Mouse (Mus musculus): Measurements from ENCODE around the gene Tcl1. TPM values are rescaled to one million over a fixed set of nuclear protein-coding genes. Genes with fewer than 3 reads are reported as not detected.

The Tcl1 gene
- total RNA-seq (2021), result not detected
- long read RNA-seq, experiment 1, result 0 reads
- long read RNA-seq, experiment 2, result 0 reads

DNA sequence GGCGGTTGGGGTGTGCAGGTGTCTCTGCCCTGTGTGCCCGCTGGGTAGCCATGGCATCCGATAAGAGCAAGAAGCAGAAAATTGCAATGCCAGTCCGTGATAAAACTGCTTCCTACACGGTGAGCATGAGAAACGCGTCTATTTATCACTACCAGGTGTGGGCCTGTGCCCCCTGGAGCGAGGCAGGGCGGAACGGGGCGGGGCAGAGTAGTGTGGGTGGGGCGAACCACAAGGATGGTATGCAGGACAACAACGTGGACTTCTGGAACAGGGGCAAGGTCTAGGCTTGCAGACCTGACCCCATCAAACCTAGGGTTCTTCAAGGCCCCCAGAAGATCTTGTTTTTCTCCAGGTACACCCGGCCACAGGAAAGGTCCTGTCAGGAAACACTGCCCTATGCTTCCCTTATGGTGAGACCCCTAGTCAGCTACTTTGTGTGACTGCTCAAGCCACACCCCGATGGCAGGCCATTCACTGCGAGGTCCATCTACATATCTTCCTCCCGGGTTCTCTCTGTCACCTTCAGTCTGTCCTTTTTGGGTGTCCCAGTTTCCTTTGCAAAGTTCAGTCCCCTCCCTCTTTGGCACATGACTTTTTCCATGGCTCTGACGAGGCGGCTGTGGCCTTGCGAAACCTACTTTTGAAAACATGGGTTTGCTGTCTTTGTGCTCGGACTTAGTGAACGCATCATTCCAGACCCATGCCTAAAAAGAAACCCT is at the start of gene Tcl1:
Gene Tcl1, minus strand, starts transcription at position 193 of the 719 bp plus-strand sequence.
- DNase-seq (ENCODE audit: low spot score in 2 of 2), result no peak
- Histone ChIP-seq H3K4me3 (no peak within 1 kb of the TSS), H3K27ac (no peak within 1 kb of the TSS)
- no peak for TF ChIP-seq CTCF (conservative IDR thresholded peaks at IDR 0.05)

DNA sequence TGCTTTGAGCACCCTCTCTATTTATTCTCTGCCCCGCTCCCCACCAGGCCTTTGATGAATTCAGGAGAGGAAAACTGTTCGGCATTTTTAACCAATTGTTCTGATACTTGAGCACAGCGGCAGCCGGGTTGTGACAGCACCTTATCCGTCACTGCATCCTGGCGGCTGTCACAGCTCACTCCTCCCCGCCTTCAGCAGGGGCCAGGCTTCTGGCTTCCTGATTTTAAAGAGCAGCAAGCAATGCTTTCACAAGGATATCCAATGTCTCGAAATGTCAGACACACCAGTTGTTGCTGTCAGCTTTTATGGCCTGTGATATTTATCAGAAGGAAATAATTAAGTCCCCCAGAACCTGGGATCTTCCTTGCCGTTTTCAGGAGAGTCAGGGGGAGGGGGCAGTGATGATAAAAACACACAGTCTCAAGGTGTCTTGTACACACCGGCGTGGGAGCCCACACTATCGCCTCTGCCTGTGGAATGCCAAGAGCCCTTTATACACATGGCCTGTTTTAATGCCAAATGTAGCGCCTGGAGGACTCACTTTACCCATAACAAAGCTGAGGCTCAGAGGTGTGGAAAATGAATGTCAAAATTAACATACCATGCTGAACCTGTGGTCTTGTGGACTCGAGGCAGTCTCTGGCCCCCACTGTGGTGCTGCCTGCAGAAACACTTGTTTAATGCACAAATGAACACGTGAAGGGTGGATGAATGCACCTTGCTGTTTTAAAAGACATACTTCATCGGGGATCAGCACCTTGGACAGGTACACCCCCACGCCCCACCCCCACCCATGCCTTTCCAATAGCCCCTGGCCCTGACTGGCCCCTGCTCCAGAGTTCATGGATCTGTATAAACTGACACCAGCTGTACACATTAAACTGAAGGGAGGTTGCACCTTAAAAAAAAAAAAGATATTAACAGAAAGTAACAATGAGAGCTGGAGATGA is 48.7 kb upstream of the Tcl1 start:
- TF ChIP-seq CTCF (conservative IDR thresholded peaks at IDR 0.05), result no peak
- DNase-seq (ENCODE audit: low spot score in 2 of 2), result no peak
- Histone ChIP-seq H3K4me3 (no peak overlapping the region), H3K27ac (no peak overlapping the region)

DNA sequence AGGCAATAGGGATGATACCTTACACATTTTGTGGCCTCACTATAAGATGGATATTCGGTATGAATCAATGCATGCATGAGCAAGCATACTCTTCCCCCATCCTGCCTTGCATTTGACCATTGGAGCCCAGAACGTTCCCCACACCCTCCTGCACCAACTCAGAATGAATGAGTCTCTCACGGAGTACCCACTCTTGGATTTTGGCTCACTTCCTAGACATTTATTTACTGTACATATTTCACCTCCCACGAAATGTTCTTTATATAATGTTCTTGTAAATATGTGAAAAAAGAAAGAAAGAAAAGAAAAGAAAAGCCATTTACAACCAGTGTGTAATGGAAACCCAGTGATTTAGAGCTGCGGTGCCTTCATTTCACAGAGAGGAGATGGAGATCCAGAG is 44.5 kb upstream of the Tcl1 start:
- TF ChIP-seq CTCF (conservative IDR thresholded peaks at IDR 0.05), result no peak
- no peak for DNase-seq (ENCODE audit: low spot score in 2 of 2)
- Histone ChIP-seq H3K4me3 (no peak overlapping the region), H3K27ac (no peak overlapping the region)

DNA sequence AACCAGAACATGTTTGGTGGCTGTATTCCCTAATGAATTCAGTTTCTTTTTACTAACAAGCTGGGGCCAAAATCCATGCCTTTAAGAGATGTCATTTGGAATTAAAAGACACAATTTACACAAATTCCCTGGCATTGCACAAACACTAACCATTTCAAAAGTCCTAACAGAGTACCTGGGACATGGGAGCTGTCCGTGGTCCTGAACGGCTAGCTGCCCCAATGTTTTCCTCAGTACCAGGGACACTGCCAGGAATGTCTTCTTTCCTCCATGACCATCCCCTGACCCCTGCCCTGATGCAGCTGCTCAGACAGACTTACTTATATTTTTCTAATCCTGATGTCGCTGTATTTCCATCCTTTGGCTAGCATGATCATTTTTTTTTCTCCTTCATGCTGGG is 43.5 kb upstream of the Tcl1 start:
- no peak overlapping the region for H3K27ac ChIP-seq
- TF ChIP-seq CTCF (conservative IDR thresholded peaks at IDR 0.05), result no peak
- no peak for DNase-seq (ENCODE audit: low spot score in 2 of 2)
- H3K4me3 ChIP-seq, result no peak overlapping the region

DNA sequence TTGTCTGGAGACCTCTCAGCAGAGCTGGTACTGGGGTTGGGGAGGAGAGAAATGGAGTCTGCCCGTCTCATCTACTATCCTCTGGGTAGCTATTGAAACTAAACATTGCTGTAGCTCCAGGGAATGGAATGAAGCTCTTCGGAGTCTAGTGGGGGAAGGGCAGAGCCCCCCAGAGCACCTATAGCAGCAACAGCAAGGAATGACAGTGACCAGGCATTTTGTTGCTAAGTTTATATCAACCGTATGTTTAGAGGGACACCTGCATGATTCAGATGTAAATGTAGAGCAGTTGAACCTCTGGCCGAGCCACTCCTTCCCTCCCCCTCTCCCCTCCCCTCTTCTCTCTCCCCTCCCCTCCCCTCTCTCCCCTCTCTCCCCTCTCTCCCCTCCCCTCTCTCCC is 36.6 kb upstream of the Tcl1 start:
- DNase-seq (ENCODE audit: low spot score in 2 of 2), result no peak
- TF ChIP-seq CTCF (conservative IDR thresholded peaks at IDR 0.05), result no peak
- Histone ChIP-seq H3K27ac (no peak overlapping the region), H3K4me3 (no peak overlapping the region)

DNA sequence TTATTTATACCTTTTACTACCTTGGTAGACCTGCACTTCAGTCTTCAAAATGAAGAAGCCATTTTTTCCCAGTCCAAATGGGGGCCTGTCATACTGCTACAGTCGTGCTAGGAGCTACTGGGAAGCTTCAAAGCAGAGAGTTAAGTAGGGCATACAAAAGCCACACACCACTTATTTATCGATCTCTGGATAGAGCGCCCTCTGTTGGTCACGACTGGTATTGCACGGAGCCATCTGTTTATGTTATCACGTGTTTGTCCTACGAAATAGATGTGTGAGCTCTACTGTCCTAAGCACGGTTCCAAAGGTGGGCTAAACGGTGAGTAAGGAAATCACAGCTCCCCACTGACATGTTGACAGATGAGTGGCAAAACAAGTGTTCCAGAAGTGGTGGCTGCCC is 36.2 kb upstream of the Tcl1 start:
- peak in 1 of 2 experiments; percentile 32 for DNase-seq (ENCODE audit: low spot score in 2 of 2)

DNA sequence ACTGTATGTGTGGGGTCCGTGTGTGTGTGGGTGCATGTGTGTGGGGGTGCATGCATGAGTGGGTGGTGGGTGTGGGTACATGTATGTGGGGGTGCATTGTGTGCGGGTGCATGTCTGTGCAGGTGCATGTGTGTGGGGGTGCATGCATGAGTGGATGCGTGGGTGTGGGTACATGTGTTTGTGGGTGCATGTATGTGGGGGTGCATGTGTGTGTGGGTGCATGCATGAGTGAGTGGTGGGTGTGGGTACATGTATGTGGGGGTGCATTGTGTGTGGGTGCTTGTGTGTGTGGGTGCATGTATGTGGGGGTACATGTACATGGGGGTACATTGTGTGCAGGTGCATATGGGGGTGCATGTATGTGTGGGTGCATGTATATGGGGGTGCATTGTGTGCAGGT is 31.2 kb upstream of the Tcl1 start:
- Histone ChIP-seq H3K27ac (no peak overlapping the region), H3K4me3 (no peak overlapping the region)
- TF ChIP-seq CTCF (conservative IDR thresholded peaks at IDR 0.05), result no peak
- DNase-seq (ENCODE audit: low spot score in 2 of 2), result no peak

More for the DNA sequence above, 36.2 kb upstream of the Tcl1 start:
- H3K27ac ChIP-seq, result no peak overlapping the region
- H3K4me3 ChIP-seq, result no peak overlapping the region
- TF ChIP-seq CTCF (conservative IDR thresholded peaks at IDR 0.05), result peak; percentile 80

DNA sequence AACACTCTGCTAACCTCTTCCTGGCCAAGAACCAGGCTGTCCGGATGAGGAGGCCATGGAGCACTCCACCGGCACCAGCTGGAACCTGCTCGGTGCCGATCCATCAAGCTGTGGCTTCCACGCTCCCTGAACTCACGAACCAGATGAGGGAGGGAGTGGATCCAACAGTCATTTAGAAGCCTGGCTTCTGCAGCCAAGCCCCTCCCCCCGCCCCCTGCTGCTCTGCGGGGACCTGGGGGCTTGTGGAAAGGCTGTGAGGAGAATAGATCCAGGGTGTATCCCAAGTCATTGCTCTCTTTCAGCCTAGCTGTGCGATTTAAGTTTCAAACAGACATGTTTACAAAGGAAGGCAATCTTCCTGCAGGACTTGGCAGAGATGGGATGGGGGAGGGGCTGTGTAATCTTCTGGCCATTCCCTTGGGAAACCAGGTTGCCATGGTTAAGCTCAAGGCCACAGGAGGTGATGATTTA is 26.2 kb upstream of the Tcl1 start:
- Histone ChIP-seq H3K27ac (no peak overlapping the region), H3K4me3 (no peak overlapping the region; the same call in 1 of the 2 replicates)
- TF ChIP-seq CTCF (conservative IDR thresholded peaks at IDR 0.05), result no peak
- DNase-seq (ENCODE audit: low spot score in 2 of 2), result no peak

DNA sequence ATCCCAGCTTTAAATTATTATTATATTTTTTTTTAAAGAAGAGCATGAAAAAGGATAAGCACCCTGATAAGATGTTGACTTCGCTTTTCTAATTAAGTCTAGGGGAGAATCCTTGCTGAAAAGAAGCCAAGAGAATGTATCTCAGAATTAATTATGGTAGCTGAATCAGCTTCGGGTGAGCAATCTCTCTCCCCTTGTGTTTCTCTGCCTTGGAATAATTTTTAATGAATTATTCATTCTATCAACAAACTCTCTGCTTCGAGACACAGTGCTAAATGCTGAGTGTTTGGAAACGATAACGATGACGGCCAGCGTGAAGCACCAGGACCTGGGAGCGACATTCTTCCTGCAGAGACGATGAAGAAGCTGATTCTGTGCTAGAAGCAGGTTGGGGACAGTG is 16.5 kb upstream of the Tcl1 start:
- Histone ChIP-seq H3K27ac (no peak overlapping the region), H3K4me3 (no peak overlapping the region)
- no peak for DNase-seq (ENCODE audit: low spot score in 2 of 2)
- no peak for TF ChIP-seq CTCF (conservative IDR thresholded peaks at IDR 0.05)

DNA sequence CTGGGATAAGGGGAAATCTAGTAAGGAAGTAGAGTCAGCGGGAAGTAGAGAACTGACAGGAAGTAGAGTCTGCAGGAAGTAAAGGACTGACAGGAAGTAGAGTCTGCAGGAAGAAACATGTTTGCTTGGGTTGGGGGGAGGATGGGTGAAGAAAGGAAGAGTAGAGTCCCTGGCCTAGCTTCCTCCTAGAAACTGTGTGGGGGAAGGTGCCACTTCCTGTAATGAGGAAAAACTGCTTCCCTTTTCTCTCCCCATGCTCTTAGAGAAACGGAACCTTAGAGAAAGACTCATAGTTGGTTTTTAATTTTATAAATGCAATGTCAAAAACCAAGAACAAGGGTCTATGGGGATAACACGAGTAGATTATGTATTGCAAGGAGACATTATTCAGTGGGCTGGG is 12.5 kb upstream of the Tcl1 start:
- Histone ChIP-seq H3K4me3 (no peak overlapping the region), H3K27ac (no peak overlapping the region)
- TF ChIP-seq CTCF (conservative IDR thresholded peaks at IDR 0.05), result no peak
- no peak for DNase-seq (ENCODE audit: low spot score in 2 of 2)

DNA sequence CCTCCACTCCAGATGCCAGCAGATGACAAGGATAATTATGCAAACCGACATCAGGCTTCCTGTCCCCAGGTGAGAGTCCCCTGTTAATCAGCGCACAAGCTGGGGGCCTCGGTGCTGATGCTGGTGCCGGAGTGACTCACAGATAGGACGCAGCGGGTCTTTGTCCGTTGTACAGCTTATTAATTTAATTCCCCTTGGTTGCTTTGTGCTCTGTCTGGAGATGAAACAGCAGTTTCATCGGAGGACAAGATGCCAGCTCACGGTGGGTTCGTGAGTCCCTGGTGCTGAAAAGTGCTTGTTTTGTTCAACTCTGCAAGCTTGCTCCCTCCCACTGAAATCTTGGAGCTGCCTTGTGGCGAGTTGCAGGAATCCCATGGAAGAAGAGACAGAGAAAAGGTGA is 11.8 kb upstream of the Tcl1 start:
- DNase-seq (ENCODE audit: low spot score in 2 of 2), result no peak
- no peak overlapping the region for H3K4me3 ChIP-seq
- no peak overlapping the region for H3K27ac ChIP-seq
- no peak for TF ChIP-seq CTCF (conservative IDR thresholded peaks at IDR 0.05)

DNA sequence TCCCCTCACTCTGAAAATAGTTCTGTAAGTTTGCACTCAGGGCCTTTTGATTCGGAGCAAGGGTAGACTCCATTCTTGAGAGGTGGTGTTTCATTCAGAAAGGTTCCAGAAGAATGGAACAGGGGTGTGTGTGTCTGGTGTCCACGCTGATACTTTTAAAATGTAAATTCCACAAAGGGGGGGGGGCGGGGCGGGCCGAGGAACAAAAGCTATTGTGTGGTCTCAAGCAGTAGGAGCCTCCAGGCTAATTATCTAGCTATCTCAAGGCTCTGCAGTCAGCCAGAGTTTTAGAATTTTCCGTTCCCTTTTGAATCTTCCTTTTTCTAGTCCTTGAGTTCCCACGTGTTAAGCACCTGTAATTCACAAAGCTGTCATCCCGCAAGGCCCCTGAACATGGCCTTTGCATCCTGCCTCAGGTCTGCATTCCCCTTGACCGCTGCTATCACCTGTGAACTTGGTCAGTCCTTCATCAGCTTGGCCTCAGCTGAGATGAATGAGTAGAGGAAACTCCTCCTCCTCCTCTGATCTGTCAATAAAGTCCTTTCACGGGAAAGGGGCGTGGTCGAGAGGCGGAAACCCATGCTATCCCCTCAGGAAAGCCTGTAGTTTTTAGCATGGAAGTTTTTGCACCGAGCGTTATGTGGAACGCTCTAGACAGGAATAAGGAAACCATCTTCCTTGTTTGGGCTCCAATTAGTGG is 2.2 kb upstream of the Tcl1 start:
- DNase-seq (ENCODE audit: low spot score in 2 of 2), result no peak
- no peak overlapping the region for H3K27ac ChIP-seq
- TF ChIP-seq CTCF (conservative IDR thresholded peaks at IDR 0.05), result no peak
- H3K4me3 ChIP-seq, result no peak overlapping the region

All from layer of hippocampus, adult 2 months (tissue).